Mouse (Mus musculus) CH12.LX (cell line): ENCODE measurements around the gene Pxmp4. TPM values are rescaled to one million over a fixed set of nuclear protein-coding genes. Genes with fewer than 3 reads are reported as not detected.

Source experiments
- DNase-seq: peaks from one replicate; pipeline ENCODE4 v3.0.0-alpha.2; 2013; ENCODE audit errors: extremely low read depth
- H3K27ac ChIP-seq: 2 replicates; pipeline ENCODE4 v1.5.1; 2012; ENCODE audit warnings: low read depth, mild to moderate bottlenecking, control low read depth, moderate library complexity; ENCODE audit not compliant: insufficient read depth
- H3K27me3 ChIP-seq: replicated peaks from 2 replicates; pipeline ENCODE3; 2012; ENCODE audit warnings: inconsistent platforms
- H3K36me3 ChIP-seq, 2 experiments: replicated peaks in 1 of 2; 2 replicates each; pipeline versions ENCODE3 to v1.6.1; 2012; ENCODE audit warnings: inconsistent platforms in 1 of 2, low read length in 1 of 2, mild to moderate bottlenecking in 1 of 2, mixed read lengths in 1 of 2, moderate library complexity in 1 of 2; ENCODE audit not compliant: control insufficient read depth in 1 of 2, insufficient read depth in 1 of 2
- H3K4me1 ChIP-seq, 2 experiments: 2 replicates each; pipeline ENCODE4 v1.6.1; 2012; ENCODE audit warnings: inconsistent platforms in 1 of 2, moderate library complexity in 1 of 2; ENCODE audit not compliant: insufficient read depth in 2 of 2, control insufficient read depth in 1 of 2
- H3K4me2 ChIP-seq: 2 replicates; pipeline ENCODE4 v1.6.1; 2012; ENCODE audit warnings: low read depth, mild to moderate bottlenecking, control low read depth; ENCODE audit not compliant: poor library complexity, insufficient read depth, severe bottlenecking
- H3K4me3 ChIP-seq, 3 experiments: fragments of 150-350 bp in 1 of 3; sonication (generic) in 1 of 3; replicated peaks in 1 of 3; 2 replicates each; pipeline versions ENCODE3 to v1.5.1; 2011 to 2012; ENCODE audit warnings: low read depth in 2 of 3, low read length in 2 of 3, mild to moderate bottlenecking in 2 of 3, moderate library complexity in 2 of 3, control low read depth in 1 of 3, improper control_type of control experiment in 1 of 3, inconsistent platforms in 1 of 3, mixed read lengths in 1 of 3; ENCODE audit not compliant: poor library complexity in 1 of 3
- H3K79me2 ChIP-seq: replicated peaks from 2 replicates; pipeline ENCODE4 v1.6.1; 2012; ENCODE audit warnings: mild to moderate bottlenecking, moderate library complexity; ENCODE audit not compliant: control insufficient read depth, poor library complexity, insufficient read depth, severe bottlenecking; ENCODE audit errors: extremely low read depth
- H3K9ac ChIP-seq: 2 replicates; pipeline ENCODE4 v1.6.1; 2012; ENCODE audit warnings: low read depth, mild to moderate bottlenecking, control low read depth, moderate library complexity; ENCODE audit not compliant: insufficient read depth
- H3K9me3 ChIP-seq: replicated peaks from 2 replicates; pipeline ENCODE3; 2012; ENCODE audit warnings: low read length, inconsistent platforms, mixed read lengths
- BHLHE40 ChIP-seq: IDR thresholded peaks from 2 replicates; pipeline ENCODE4 v1.6.1; 2011; ENCODE audit warnings: mild to moderate bottlenecking, low read depth, low read length, improper control_type of control experiment
- CHD2 ChIP-seq: IDR thresholded peaks from 2 replicates; pipeline ENCODE4 v1.6.1; 2011; ENCODE audit warnings: low read length, improper control_type of control experiment
- CTCF ChIP-seq, 2 experiments: IDR thresholded peaks in 1 of 2; conservative IDR thresholded peaks in 1 of 2; 2 replicates each; pipeline ENCODE4 v1.5.1; 2011 to 2012; ENCODE audit warnings: low read depth in 2 of 2, low read length in 2 of 2, improper control_type of control experiment in 1 of 2, inconsistent platforms in 1 of 2, mild to moderate bottlenecking in 1 of 2, moderate library complexity in 1 of 2
- E2F4 ChIP-seq: IDR thresholded peaks from 2 replicates; pipeline ENCODE4 v1.6.1; 2011; ENCODE audit warnings: low read depth, low read length, improper control_type of control experiment; ENCODE audit not compliant: insufficient replicate concordance
- EP300 ChIP-seq: IDR thresholded peaks from 2 replicates; pipeline ENCODE4 v1.6.1; 2011; ENCODE audit warnings: low read length, improper control_type of control experiment
- GABPA ChIP-seq: IDR thresholded peaks from 2 replicates; pipeline ENCODE4 v1.6.1; 2012; ENCODE audit warnings: low read depth, low read length, improper control_type of control experiment, inconsistent platforms; ENCODE audit not compliant: insufficient replicate concordance
- HCFC1 ChIP-seq: IDR thresholded peaks from 2 replicates; pipeline ENCODE4 v1.6.1; 2012; ENCODE audit warnings: low read depth, mild to moderate bottlenecking, inconsistent platforms, low read length, improper control_type of control experiment
- IRF4 ChIP-seq: IDR thresholded peaks from 2 replicates; pipeline ENCODE4 v1.6.1; 2014; ENCODE audit warnings: low read depth, mild to moderate bottlenecking, inconsistent platforms, low read length, improper control_type of control experiment
- JUN ChIP-seq: IDR thresholded peaks from 2 replicates; pipeline ENCODE4 v1.6.1; 2011; ENCODE audit warnings: low read depth, mild to moderate bottlenecking, low read length, improper control_type of control experiment, moderate library complexity; ENCODE audit not compliant: insufficient read depth
- JUND ChIP-seq: conservative IDR thresholded peaks from 2 replicates; pipeline ENCODE4 v1.6.1; 2011; ENCODE audit warnings: low read depth, low read length, improper control_type of control experiment
- KAT2A ChIP-seq: IDR thresholded peaks from 2 replicates; pipeline ENCODE4 v1.6.1; 2012; ENCODE audit warnings: low read length, improper control_type of control experiment, inconsistent platforms; ENCODE audit not compliant: insufficient replicate concordance
- MAFK ChIP-seq: IDR thresholded peaks from 2 replicates; pipeline ENCODE4 v1.6.1; 2011; ENCODE audit warnings: low read length, improper control_type of control experiment; ENCODE audit not compliant: insufficient replicate concordance
- MAX ChIP-seq: IDR thresholded peaks from 2 replicates; pipeline ENCODE4 v1.6.1; 2011; ENCODE audit warnings: low read length, improper control_type of control experiment
- MAZ ChIP-seq: IDR thresholded peaks from 2 replicates; pipeline ENCODE4 v1.6.1; 2012; ENCODE audit warnings: low read depth, mild to moderate bottlenecking, inconsistent platforms, low read length, improper control_type of control experiment, moderate library complexity
- MEF2A ChIP-seq: IDR thresholded peaks from 2 replicates; pipeline ENCODE4 v1.6.1; 2014; ENCODE audit warnings: low read depth, mild to moderate bottlenecking, inconsistent platforms, low read length, improper control_type of control experiment, borderline replicate concordance
- MXI1 ChIP-seq: IDR thresholded peaks from 2 replicates; pipeline ENCODE4 v1.6.1; 2011; ENCODE audit warnings: mild to moderate bottlenecking, low read depth, low read length, improper control_type of control experiment
- MYC ChIP-seq: IDR thresholded peaks from 2 replicates; pipeline ENCODE4 v1.6.1; 2011; ENCODE audit warnings: low read depth, mild to moderate bottlenecking, improper control_type of control experiment, low read length
- NELFE ChIP-seq: IDR thresholded peaks from 2 replicates; pipeline ENCODE4 v1.6.1; 2011; ENCODE audit warnings: low read depth, low read length, improper control_type of control experiment
- NRF1 ChIP-seq: IDR thresholded peaks from 2 replicates; pipeline ENCODE4 v1.6.1; 2014; ENCODE audit warnings: low read depth, mild to moderate bottlenecking, inconsistent platforms, low read length, improper control_type of control experiment, moderate library complexity
- POLR2A ChIP-seq: IDR thresholded peaks from 2 replicates; pipeline ENCODE4 v1.6.1; 2011; ENCODE audit warnings: low read depth, mild to moderate bottlenecking, improper control_type of control experiment, low read length
- RAD21 ChIP-seq: IDR thresholded peaks from 2 replicates; pipeline ENCODE4 v1.6.1; 2011; ENCODE audit warnings: low read depth, mild to moderate bottlenecking, low read length, improper control_type of control experiment, moderate library complexity
- RCOR1 ChIP-seq: conservative IDR thresholded peaks from 2 replicates; pipeline ENCODE4 v1.6.1; 2012; ENCODE audit warnings: low read depth, mild to moderate bottlenecking, inconsistent platforms, low read length, improper control_type of control experiment
- SIN3A ChIP-seq: IDR thresholded peaks from 2 replicates; pipeline ENCODE4 v1.6.1; 2012; ENCODE audit warnings: low read length, improper control_type of control experiment, inconsistent platforms
- SMC3 ChIP-seq: IDR thresholded peaks from 2 replicates; pipeline ENCODE4 v1.6.1; 2011; ENCODE audit warnings: low read depth, low read length, improper control_type of control experiment
- TCF12 ChIP-seq: IDR thresholded peaks from 2 replicates; pipeline ENCODE4 v1.6.1; 2014; ENCODE audit warnings: low read depth, mild to moderate bottlenecking, inconsistent platforms, low read length, improper control_type of control experiment
- UBTF ChIP-seq: IDR thresholded peaks from 2 replicates; pipeline ENCODE4 v1.6.1; 2012; ENCODE audit warnings: low read depth, mild to moderate bottlenecking, inconsistent platforms, low read length, improper control_type of control experiment, moderate library complexity
- USF1 ChIP-seq: IDR thresholded peaks from 2 replicates; pipeline ENCODE4 v1.6.1; 2014; ENCODE audit warnings: low read depth, mild to moderate bottlenecking, inconsistent platforms, low read length, improper control_type of control experiment
- USF2 ChIP-seq: conservative IDR thresholded peaks from 2 replicates; pipeline ENCODE4 v1.6.1; 2011; ENCODE audit warnings: low read depth, low read length, improper control_type of control experiment
- ZC3H11A ChIP-seq: IDR thresholded peaks from 2 replicates; pipeline ENCODE4 v1.6.1; 2012; ENCODE audit warnings: low read depth, mild to moderate bottlenecking, inconsistent platforms, low read length, improper control_type of control experiment
- ZKSCAN1 ChIP-seq: IDR thresholded peaks from 2 replicates; pipeline ENCODE4 v1.6.1; 2012; ENCODE audit warnings: low read depth, inconsistent platforms, low read length, improper control_type of control experiment, borderline replicate concordance
- ZMIZ1 ChIP-seq: IDR thresholded peaks from 2 replicates; pipeline ENCODE4 v1.6.1; 2012; ENCODE audit warnings: low read depth, mild to moderate bottlenecking, inconsistent platforms, low read length, improper control_type of control experiment
- ZNF384 ChIP-seq: IDR thresholded peaks from 2 replicates; pipeline ENCODE4 v1.6.1; 2012; ENCODE audit warnings: low read depth, low read length, improper control_type of control experiment, inconsistent platforms
- dilution Hi-C: fragments of 300-500 bp; cut with MboI; formaldehyde crosslinking; loops from 2 replicates; pipeline ENCODE4 v1.14.3; 2020; ENCODE audit warnings: low sequenced_read_pairs; ENCODE audit not compliant: extremely low pct_unique_long_range_greater_than_20kb, extremely low pct_ligation_motif_present
- in situ Hi-C: fragments of 300-500 bp; cut with MboI; formaldehyde crosslinking; loops from 3 replicates; pipeline ENCODE4 v1.14.3; 2019; ENCODE audit warnings: low sequenced_read_pairs, low pct_ligation_motif_present, low pct_unique_long_range_greater_than_20kb, mixed read lengths
- polyA plus RNA-seq: library from polyadenylated mRNA; unstranded; fragments of >175 nt; gene quantifications from 2 replicates; pipeline ENCODE4 v1.2.1, GENCODE M21; 2012; ENCODE audit warnings: low read depth; ENCODE audit not compliant: insufficient read length
- total RNA-seq, 2 experiments: library from RNA; depleted of rRNA; stranded (reverse); fragments of 300-350 nt in 1 of 2; fragments of >200 nt in 1 of 2; gene quantifications; 2 replicates each; pipeline ENCODE4 v1.2.3; 2012 to 2014

The Pxmp4 gene
- total and polyA plus RNA-seq, 3 experiments = 6.0 to 9.4 (median 7.6) TPM

- H3K27ac ChIP-seq = no peak overlapping the region
- H3K9ac ChIP-seq = no peak overlapping the region
- no peaks in the 10 kb centered on the region for H3K9me3 ChIP-seq
- H3K4me3 ChIP-seq = no peak overlapping the region
- H3K4me1 ChIP-seq = no peaks in the 10 kb centered on the region
- H3K79me2 ChIP-seq = no peaks in the 10 kb centered on the region
- DNase-seq = no peak
- no peak for TF ChIP-seq MAZ
- TF ChIP-seq E2F4 = no peak
- TF ChIP-seq MEF2A = no peak
- TF ChIP-seq MAX = no peak
- no peak for TF ChIP-seq EP300
- TF ChIP-seq MYC = no peak
- TF ChIP-seq NELFE = no peak
- TF ChIP-seq BHLHE40 = no peak
- no peak for TF ChIP-seq IRF4
- no peak for TF ChIP-seq USF2
- TF ChIP-seq NRF1 = no peak
- TF ChIP-seq HCFC1 = no peak
- TF ChIP-seq TCF12 = no peak
- TF ChIP-seq ZMIZ1 = no peak
- no peak for TF ChIP-seq JUND
- TF ChIP-seq SIN3A = no peak
- no peak for TF ChIP-seq KAT2A
- no peak for TF ChIP-seq ZNF384
- no peak for TF ChIP-seq JUN
- dilution Hi-C loops = no loop called here
- H3K4me2 ChIP-seq = no peak overlapping the region
- no peaks in the 10 kb centered on the region for H3K27me3 ChIP-seq
- in situ Hi-C loops = no loop called here
- peaks cover 2 to 21% of the 10 kb centered on the region in 2 experiments for H3K36me3 ChIP-seq
These were observed 14.5 kb downstream of the Pxmp4 start for GRCm38 (mm10) chr2:154589051-154589450.

GRCm38 (mm10) chr2:154586405-154586804 lies 17.1 kb downstream of the Pxmp4 start:
- peak; percentile 55 for DNase-seq
- TF ChIP-seq CHD2 (no peak), GABPA (no peak), SMC3 (peak; percentile 54), RAD21 (peak; percentile 63), NRF1 (no peak), RCOR1 (no peak), ZC3H11A (no peak), ZMIZ1 (no peak), MXI1 (no peak), CTCF (conservative IDR thresholded peaks at IDR 0.05 in 1 of 2, IDR thresholded peaks at IDR 0.05 in 1 of 2; ENCODE audit: low read depth in 2 of 2, low read length in 2 of 2) (peak; percentile 11 to 60; a peak in 3 of 4 replicates), TCF12 (no peak), MAFK (no peak), KAT2A (no peak), MAX (no peak), ZNF384 (no peak), HCFC1 (no peak), BHLHE40 (no peak), JUN (no peak), MEF2A (no peak), POLR2A (no peak), USF1 (no peak), USF2 (no peak), UBTF (no peak), ZKSCAN1 (no peak)
- in situ Hi-C loops = no loop called here
- Histone ChIP-seq H3K4me2 (no peak overlapping the region), H3K9ac (no peak overlapping the region), H3K79me2 (no peaks in the 10 kb centered on the region), H3K27ac (no peak overlapping the region), H3K4me1 (no peaks in the 10 kb centered on the region), H3K9me3 (no peaks in the 10 kb centered on the region), H3K27me3 (no peaks in the 10 kb centered on the region), H3K36me3 (peaks cover 2 to 15% of the 10 kb centered on the region in 2 experiments), H3K4me3 (no peak overlapping the region)
- dilution Hi-C loops = no loop called here
